Mouse (Mus musculus): ENCODE data around the gene Snx9.
A peak's percentile ranks its signal among the peaks of the same experiment; 100 is the strongest.

Gene Snx9

DNA sequence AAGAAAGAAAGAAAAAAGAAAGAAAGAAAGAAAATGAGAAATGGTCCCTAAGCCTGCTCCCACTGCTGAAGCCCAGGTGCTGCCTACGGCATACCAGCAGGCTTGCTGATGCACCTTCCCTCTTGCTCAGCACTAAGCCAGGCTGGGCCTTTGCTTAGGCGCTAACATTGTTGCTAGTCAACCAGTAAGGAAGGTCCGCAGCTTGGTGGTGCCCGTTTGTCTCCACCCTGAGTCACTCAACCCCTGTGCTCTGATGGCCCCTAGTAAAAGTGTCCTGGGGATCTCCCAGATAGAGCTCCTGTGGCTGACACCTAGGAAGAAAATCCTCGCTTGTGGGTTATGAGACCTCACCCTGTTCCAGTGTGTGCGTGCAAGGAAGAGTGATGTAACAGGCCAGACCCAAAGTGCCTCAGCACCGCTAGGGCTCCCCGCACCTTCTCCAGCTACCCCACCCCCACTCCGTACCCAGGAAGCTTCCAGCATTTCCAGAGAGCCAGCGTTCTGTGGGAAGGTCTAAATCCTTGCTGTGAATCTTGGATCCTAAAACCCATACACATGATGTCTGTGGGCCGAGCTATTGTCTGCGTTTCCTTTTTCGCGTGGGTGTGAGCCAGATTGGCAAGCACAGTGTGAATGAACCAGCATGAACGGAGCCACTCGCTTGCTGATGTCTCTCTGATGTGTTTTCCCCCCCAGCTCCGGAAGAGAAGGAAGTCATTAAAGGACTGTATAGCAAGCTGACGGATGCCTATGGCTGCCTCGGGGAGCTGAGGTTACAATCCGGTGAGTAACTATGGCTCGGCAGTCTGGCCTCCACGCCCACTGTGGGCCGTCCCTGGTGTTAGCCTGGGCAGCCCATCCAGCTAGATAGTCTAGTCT is 134.2 kb downstream of the Snx9 start:
- DNase-seq, result peak; percentile 60

DNA sequence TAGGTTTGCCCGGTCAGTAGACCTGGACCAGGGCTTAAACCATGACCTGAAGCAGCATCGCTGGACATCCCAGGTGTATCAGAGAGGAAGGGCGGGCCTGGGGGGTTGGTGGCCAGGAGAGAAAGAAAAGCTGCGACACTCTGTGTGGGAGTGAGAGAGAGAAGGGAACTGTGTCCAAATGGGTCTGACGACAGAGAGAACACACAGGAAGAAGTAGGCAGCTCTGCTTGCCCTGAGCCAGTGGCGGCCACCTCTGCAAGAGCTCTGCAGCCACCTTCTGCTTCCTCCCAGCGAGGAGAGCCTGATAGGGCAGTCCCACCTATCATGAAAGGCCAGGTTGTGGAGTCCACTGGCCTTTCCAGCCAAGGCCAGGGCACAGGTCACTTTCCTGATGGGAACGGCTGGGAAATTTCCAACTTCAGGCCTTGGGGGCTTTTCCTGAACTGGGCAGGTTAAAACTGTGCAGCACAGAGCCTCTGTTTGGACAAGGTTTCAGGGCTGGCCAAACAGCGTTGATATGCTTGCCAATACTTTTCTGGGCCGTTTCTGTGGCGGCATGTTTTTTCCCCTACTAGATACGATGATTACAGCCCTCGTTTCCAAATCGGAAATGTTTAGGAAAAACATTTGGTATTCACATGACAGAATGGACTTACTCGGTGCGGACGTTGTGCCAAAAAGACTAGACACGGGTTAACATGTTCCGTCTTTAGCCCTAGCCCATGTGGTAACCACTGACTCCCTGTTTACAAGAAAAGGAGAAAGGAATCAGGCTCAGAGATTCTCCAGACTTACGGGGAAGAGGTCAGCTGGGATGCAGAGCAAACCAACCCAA is 135.3 kb downstream of the Snx9 start:
- DNase-seq, result no peak

DNA sequence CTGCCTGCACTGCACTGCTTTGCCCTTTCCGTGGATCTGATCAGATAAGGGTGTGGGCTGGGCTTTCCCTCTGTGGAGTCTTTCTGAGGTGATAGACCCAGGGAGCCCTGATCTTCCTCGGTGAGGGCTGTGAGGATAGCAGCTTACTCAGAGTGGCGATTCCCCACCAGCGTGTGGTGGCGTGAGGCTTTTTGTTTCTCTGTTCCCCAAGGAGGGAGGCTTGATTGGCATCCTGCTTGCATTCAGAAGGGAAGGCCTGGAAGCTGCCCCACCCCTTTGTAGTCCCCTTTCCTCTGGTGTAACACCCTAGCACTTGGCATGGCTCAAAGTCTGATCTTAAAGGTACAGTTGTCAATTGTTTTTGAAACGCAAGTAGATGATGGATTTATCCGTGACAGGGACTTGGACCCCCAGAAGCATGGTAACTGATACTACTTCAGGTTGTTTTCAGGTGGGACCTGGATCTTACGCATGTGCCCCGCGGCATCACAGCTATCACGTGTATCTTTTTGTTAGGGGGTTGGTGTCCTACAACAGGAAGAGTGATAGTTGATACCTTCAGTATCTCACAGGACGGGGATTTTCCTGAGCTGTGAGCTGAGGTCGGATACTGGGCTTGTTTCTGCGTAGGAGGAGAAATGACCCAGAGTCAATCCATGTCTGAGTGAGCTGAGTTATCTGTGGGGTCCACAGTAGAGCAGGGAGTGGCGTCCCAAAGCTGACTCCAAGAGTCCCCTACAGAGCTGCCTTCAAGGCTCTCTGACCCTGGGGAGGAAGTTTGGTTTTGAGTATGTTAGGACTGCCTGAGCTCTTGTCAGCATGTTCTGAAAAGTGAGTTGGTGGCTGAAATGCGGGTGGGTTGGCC is 136.2 kb downstream of the Snx9 start:
- DNase-seq, result no peak

DNA sequence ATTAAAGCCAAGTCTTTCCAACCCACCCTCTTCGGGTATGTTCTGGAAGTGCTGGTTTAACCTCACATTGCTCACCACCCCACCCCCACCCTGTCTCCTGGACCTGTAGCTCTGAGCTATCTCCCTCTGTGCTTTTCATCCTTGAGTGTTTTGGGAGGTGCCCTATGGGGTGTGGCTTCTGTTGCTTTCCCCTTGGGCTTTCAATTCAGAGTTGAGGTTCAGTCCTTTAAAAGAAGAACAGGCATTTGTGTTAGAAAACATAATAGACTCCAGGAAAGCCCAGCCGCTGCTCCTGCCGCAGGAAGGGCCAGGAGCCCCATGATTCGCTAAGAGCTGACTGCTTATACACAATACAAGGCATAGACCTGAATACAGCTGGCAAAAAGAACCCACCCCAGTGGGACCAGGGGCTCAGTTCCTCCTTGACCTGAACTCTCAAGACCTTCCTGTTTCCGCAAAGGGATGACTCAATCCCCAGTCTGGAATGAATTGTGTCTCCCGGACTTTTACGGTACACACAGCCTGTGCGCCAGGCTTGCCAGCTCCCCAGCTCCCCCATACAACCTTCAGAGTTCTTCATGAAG is 136.9 kb downstream of the Snx9 start:
- DNase-seq, result no peak

DNA sequence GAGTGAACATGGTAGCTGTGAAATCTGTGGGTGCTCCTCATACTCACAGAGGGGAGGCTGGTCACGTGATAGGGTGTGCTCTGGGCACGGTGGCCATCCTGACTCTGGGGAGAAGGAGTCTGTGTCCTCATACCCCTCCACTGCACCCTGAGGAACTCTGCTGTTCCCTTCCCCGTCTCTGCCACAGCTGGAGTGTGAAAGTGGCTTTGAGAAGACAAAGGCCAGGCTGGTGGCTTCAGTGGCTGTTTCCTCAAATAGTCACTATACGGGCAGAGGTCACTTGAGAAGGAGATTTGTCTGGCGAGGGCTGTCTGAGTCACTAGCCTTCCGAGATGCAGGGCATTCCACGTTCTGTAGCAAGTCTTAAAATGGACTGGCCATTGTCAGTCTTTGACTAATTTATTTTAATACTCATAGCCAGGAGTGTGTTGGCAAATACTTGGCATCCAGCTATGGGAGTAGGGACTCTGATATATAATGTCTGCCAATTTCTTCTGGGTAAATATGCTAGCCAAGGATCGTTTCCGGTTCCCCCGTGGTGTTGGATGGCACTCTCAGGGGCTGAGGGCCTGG is 137.5 kb downstream of the Snx9 start:
- DNase-seq, result no peak

DNA sequence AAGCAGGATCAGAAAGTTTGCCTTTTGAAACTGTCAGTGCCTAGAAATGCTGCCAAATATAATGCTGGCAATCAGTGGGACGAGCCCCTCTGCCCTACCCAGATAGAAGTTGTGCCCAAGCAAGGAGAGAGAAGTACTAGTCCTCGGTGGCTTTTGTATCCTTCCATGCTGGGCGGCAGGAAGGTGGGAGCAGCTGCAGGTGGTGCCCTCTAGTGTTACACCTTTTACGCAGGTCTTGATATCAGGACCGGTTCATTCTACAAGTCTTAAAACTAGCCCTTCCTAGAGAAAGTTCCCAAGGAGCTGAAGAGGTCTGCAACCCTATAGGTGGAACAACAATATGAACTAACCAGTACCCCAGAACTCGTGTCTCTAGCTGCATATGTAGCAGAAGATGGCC is 139.7 kb downstream of the Snx9 start:
- no peak for DNase-seq

Measured in right cerebral cortex, postnatal 14 days (tissue).